8 mouse cellular contexts compared by ENCODE assay signal in the genomic region with DNA sequence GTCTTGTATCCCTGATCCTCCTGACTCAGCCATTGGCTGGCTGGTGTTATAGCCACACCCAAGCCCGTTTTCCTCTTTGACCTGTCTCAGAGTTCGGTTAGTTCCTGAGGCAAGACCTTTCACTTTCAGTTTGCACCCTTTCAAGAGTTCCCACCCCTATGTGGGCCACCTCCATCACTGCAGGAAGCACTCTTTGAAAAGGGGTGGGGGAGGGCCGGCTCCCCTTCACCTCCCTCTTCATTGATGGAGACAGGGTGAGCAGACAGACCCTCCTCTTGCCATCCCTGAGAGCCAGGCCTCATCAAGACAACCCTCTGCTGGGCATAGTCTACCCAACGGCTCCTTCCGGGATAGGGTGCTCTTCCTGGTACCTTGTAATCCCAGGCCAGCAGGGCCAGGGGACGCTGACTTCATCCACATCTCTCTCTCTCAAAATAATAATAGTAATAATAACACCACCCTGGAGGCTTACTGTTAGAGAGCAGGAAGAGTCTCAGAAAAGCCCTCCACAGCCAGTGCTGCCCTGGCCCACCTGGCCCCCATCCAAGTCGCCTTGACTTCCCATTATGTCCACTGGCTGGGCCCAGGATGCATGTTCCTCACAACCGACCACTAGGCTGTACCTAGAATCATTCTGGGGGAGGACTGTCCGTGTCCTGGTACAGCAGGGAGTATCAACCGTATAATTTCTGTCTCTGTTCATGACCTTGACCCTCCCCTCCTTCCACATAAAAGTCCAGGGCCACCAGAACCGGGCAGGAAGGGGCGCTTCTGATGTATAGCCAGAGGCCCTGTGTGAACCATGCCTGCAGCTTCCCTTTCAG. TPM values are rescaled to one million over a fixed set of nuclear protein-coding genes. Genes with fewer than 3 reads are reported as not detected.
DNase-seq lines count a peak whose midpoint lies in the region; ATAC-seq lines count a peak whose summit lies in the region.

No protein-coding gene starts in this region.

- intact Hi-C loops in left cerebral cortex, postnatal 14 days (cut with DNase I), result no loop called here

- WGBS in forebrain, embryonic 11.5 days, result 48% methylated on average over 12 of the region's 12 CpGs
- WGBS in hindbrain, embryonic 15.5 days, result 40% methylated on average over 12 of the region's 12 CpGs
- whole genome bisulfite sequencing in liver, embryonic 11.5 days, result 23% methylated on average over 12 of the region's 12 CpGs

- 0 out of 2 replicates have a peak, but pooled peaks have one; percentile 34 for ATAC-seq in forebrain, embryonic 11.5 days (replicated peaks; ENCODE audit: low FRiP score)
- peak; percentile 37 for ATAC-seq in hindbrain, embryonic 15.5 days (ENCODE audit: low FRiP score, low read depth)
- ATAC-seq in liver, embryonic 11.5 days (replicated peaks; ENCODE audit: low FRiP score), result peak; percentile 39; the same call in 1 of the 2 replicates

- H3K4me1 ChIP-seq in forebrain, embryonic 11.5 days (replicated peaks; ENCODE audit: control insufficient read depth, insufficient read depth, low read length), result peaks cover 8% of the 10 kb centered on the region; the same call in 1 of the 2 replicates
- peaks cover 18% of the 10 kb centered on the region for H3K4me1 ChIP-seq in hindbrain, embryonic 15.5 days (replicated peaks)
- peaks cover 25% of the 10 kb centered on the region for H3K4me1 ChIP-seq in liver, embryonic 11.5 days (replicated peaks; ENCODE audit: control insufficient read depth, insufficient read depth, low read length)

- no peaks in the 10 kb centered on the region for H3K27me3 ChIP-seq in forebrain, embryonic 11.5 days (ENCODE audit: control insufficient read depth, insufficient read depth, low read length)
- no peaks in the 10 kb centered on the region for H3K27me3 ChIP-seq in hindbrain, embryonic 15.5 days
- H3K27me3 ChIP-seq in liver, embryonic 11.5 days (replicated peaks; ENCODE audit: control insufficient read depth, insufficient read depth, low read length), result no peaks in the 10 kb centered on the region

- peak; percentile 48 to 51 for DNase-seq in left cerebral cortex, postnatal 14 days (ENCODE audit: low spot score in 2 of 2)
- DNase-seq in left cerebral cortex, adult 9 months (ENCODE audit: low spot score in 2 of 2), result no peak
- peak; percentile 68 for DNase-seq in adrenal gland, postnatal 14 days
- DNase-seq in forebrain, embryonic 11.5 days (ENCODE audit: low spot score), result no peak
- DNase-seq in liver, embryonic 11.5 days (ENCODE audit: low spot score), result no peak
- peak; percentile 86 for DNase-seq in naive thymus-derived CD4-positive, alpha-beta T cell, adult 2 months (ENCODE audit: low read depth)
- DNase-seq in urinary bladder, postnatal 4 days (ENCODE audit: low spot score in 2 of 2), result no peak

- peak overlapping the region; percentile 89 for H3K9ac ChIP-seq in forebrain, embryonic 11.5 days (ENCODE audit: low read length)
- H3K9ac ChIP-seq in hindbrain, embryonic 15.5 days, result peak overlapping the region; percentile 91
- peak overlapping the region; percentile 80 for H3K9ac ChIP-seq in liver, embryonic 11.5 days (ENCODE audit: low read depth, low read length)

- no peaks in the 10 kb centered on the region for H3K36me3 ChIP-seq in forebrain, embryonic 11.5 days (ENCODE audit: control insufficient read depth, insufficient read depth, low read length)
- peaks cover 26% of the 10 kb centered on the region for H3K36me3 ChIP-seq in hindbrain, embryonic 15.5 days
- peaks cover 12% of the 10 kb centered on the region for H3K36me3 ChIP-seq in liver, embryonic 11.5 days (ENCODE audit: control insufficient read depth, insufficient read depth, low read length)

- no peaks in the 10 kb centered on the region for H3K9me3 ChIP-seq in forebrain, embryonic 11.5 days (ENCODE audit: control insufficient read depth, low read length)
- H3K9me3 ChIP-seq in hindbrain, embryonic 15.5 days, result no peaks in the 10 kb centered on the region
- H3K9me3 ChIP-seq in liver, embryonic 11.5 days (ENCODE audit: control insufficient read depth, low read length), result no peaks in the 10 kb centered on the region

- no peak overlapping the region for H3K27ac ChIP-seq in forebrain, embryonic 11.5 days (ENCODE audit: low read depth, low read length)
- H3K27ac ChIP-seq in hindbrain, embryonic 15.5 days (replicated peaks), result peak overlapping the region; percentile 84
- H3K27ac ChIP-seq in liver, embryonic 11.5 days (ENCODE audit: low read depth, low read length), result peak overlapping the region; percentile 36

- peak overlapping the region; percentile 94 for H3K4me2 ChIP-seq in forebrain, embryonic 11.5 days (ENCODE audit: low read depth, low read length, severe bottlenecking)
- H3K4me2 ChIP-seq in hindbrain, embryonic 15.5 days, result peak overlapping the region; percentile 86
- H3K4me2 ChIP-seq in liver, embryonic 11.5 days, result peak overlapping the region; percentile 88

- peak overlapping the region; percentile 54 for H3K4me3 ChIP-seq in forebrain, embryonic 11.5 days (ENCODE audit: low read depth, low read length)
- peak overlapping the region; percentile 67 for H3K4me3 ChIP-seq in hindbrain, embryonic 15.5 days
- peak overlapping the region; percentile 69 for H3K4me3 ChIP-seq in liver, embryonic 11.5 days (ENCODE audit: low read depth, low read length)

RNA-seq across cellular contexts. Expression of gene Bak1, which starts 1.1 kb away (rescaled TPM):
- 10 to 100 TPM; 25.3 to 25.4 TPM for total RNA-seq in left cerebral cortex, postnatal 14 days (2021)
- total RNA-seq in adrenal gland, postnatal 14 days (2021), result 33.5 and 41.7 TPM in 2 replicates
- polyA plus RNA-seq in forebrain, embryonic 11.5 days (2014; fragmentation: Nextera tagmentation; extraction: Ambion mirVana), result 6.6 and 7.6 TPM in 2 replicates
- 4.1 and 4.5 TPM in 2 replicates for polyA plus RNA-seq in hindbrain, embryonic 15.5 days (2015; fragmentation: Nextera tagmentation; extraction: Ambion mirVana)
- 10.8 and 11.3 TPM in 2 replicates for polyA plus RNA-seq in liver, embryonic 11.5 days (2014; fragmentation: Nextera tagmentation; extraction: Ambion mirVana)

RNA-seq across cellular contexts. Expression of gene Itpr3, which starts 29.4 kb away (rescaled TPM):
- 1 to 10 TPM; 2.2 to 2.4 TPM for total RNA-seq in left cerebral cortex, postnatal 14 days (2021)
- 7.4 and 10.9 TPM in 2 replicates for total RNA-seq in adrenal gland, postnatal 14 days (2021)
- 1.7 and 2.2 TPM in 2 replicates for polyA plus RNA-seq in forebrain, embryonic 11.5 days (2014; fragmentation: Nextera tagmentation; extraction: Ambion mirVana)
- polyA plus RNA-seq in hindbrain, embryonic 15.5 days (2015; fragmentation: Nextera tagmentation; extraction: Ambion mirVana), result 0.79 and 1.2 TPM in 2 replicates
- 1.8 and 2.0 TPM in 2 replicates for polyA plus RNA-seq in liver, embryonic 11.5 days (2014; fragmentation: Nextera tagmentation; extraction: Ambion mirVana)

RNA-seq across cellular contexts. Expression of gene Zbtb9, which starts 54.7 kb away (rescaled TPM):
- 10 to 100 TPM; 16.1 to 16.3 TPM for total RNA-seq in left cerebral cortex, postnatal 14 days (2021)
- total RNA-seq in adrenal gland, postnatal 14 days (2021), result 5.2 and 5.3 TPM in 2 replicates
- polyA plus RNA-seq in forebrain, embryonic 11.5 days (2014; fragmentation: Nextera tagmentation; extraction: Ambion mirVana), result 13.7 and 13.9 TPM in 2 replicates
- 14.6 and 14.7 TPM in 2 replicates for polyA plus RNA-seq in hindbrain, embryonic 15.5 days (2015; fragmentation: Nextera tagmentation; extraction: Ambion mirVana)
- polyA plus RNA-seq in liver, embryonic 11.5 days (2014; fragmentation: Nextera tagmentation; extraction: Ambion mirVana), result 9.7 and 9.9 TPM in 2 replicates

Comparison
In these comparisons a context has a peak if more than half of its experiments do, and no peak if none do; other contexts are left out.
1. DNase-seq: peak in left cerebral cortex, postnatal 14 days (2 of 2), adrenal gland, postnatal 14 days (single experiment) and naive thymus-derived CD4-positive, alpha-beta T cell, adult 2 months (single experiment); none in left cerebral cortex, adult 9 months (0 of 2), forebrain, embryonic 11.5 days (single experiment), liver, embryonic 11.5 days (single experiment) and urinary bladder, postnatal 4 days (0 of 2).
2. Peak in every context shown above with its lines, with median percentiles within 50 percentile points of each other: ATAC-seq, H3K4me2 ChIP-seq, H3K4me3 ChIP-seq and H3K9ac ChIP-seq.